10 mouse cellular contexts compared by ENCODE assay signal in genomic region chr19:17355361-17355760, GRCm38 (mm10). TPM values are rescaled to one million over a fixed set of nuclear protein-coding genes. Genes with fewer than 3 reads are reported as not detected.
DNase-seq lines count a peak whose midpoint lies in the region; ATAC-seq and TF ChIP-seq lines count a peak whose summit lies in the region.
"Had no signal": no experiment of that assay in that cellular context is flagged by ENCODE, and none has a peak within 500 bp of the region (broad histone marks: within the 10 kb centered on the region; RNA-seq: fewer than 3 reads in every experiment).

No protein-coding gene starts in this region.

- H3K4me2 ChIP-seq in liver, embryonic 12.5 days, result peak overlapping the region; percentile 86
- peak overlapping the region; percentile 96 for H3K4me2 ChIP-seq in stomach, embryonic 16.5 days (ENCODE audit: low read depth, low read length)

- peak overlapping the region; percentile 22 for H3K4me3 ChIP-seq in heart, adult 2 months
- H3K4me3 ChIP-seq in liver, embryonic 12.5 days, result peak overlapping the region; percentile 89
- H3K4me3 ChIP-seq in stomach, embryonic 16.5 days (replicated peaks; ENCODE audit: low read length), result peak overlapping the region; percentile 59

- intact Hi-C loops in heart, adult 2 months (cut with DNase I), result no loop called here
- intact Hi-C loops in heart, postnatal 36 days (cut with DNase I), result loop anchor here (5.0 kb wide), 1 partner anchor 133 kb away; no protein-coding TSS in a partner anchor

- TF ChIP-seq EP300 in heart, adult 2 months (IDR thresholded peaks at IDR 0.05; ENCODE audit: insufficient read depth, low read depth, low read length), result no peak

- ATAC-seq in liver, embryonic 12.5 days, result no peak
- ATAC-seq in stomach, embryonic 16.5 days (ENCODE audit: insufficient read depth, low FRiP score), result no peak

- H3K9ac ChIP-seq in heart, adult 2 months (ENCODE audit: low read depth, low read length), result no peak overlapping the region
- H3K9ac ChIP-seq in liver, embryonic 12.5 days, result peak overlapping the region; percentile 95
- no peak overlapping the region for H3K9ac ChIP-seq in stomach, embryonic 16.5 days (ENCODE audit: low read length)

- H3K4me1 ChIP-seq in heart, adult 2 months (ENCODE audit: control insufficient read depth, insufficient read depth, low read length), result peaks cover 2% of the 10 kb centered on the region; the same call in 1 of the 2 replicates
- H3K4me1 ChIP-seq in liver, embryonic 12.5 days, result peaks cover 79% of the 10 kb centered on the region
- peaks cover 8% of the 10 kb centered on the region for H3K4me1 ChIP-seq in stomach, embryonic 16.5 days (ENCODE audit: control insufficient read depth, insufficient read depth, low read length)

- no peak for TF ChIP-seq POLR2A in heart, adult 2 months (IDR thresholded peaks at IDR 0.05; ENCODE audit: insufficient read depth, low read depth, low read length)

- H3K9me3 ChIP-seq in liver, embryonic 12.5 days (replicated peaks), result no peaks in the 10 kb centered on the region
- H3K9me3 ChIP-seq in stomach, embryonic 16.5 days (replicated peaks; ENCODE audit: control insufficient read depth, low read length), result no peaks in the 10 kb centered on the region

- WGBS in heart, adult 2 months, result 37% methylated on average over 4 of the region's 4 CpGs
- WGBS in liver, embryonic 12.5 days (ENCODE audit: insufficient replicate concordance), result 11% methylated on average over 4 of the region's 4 CpGs
- 38% methylated on average over 4 of the region's 4 CpGs for WGBS in stomach, embryonic 16.5 days

- no peaks in the 10 kb centered on the region for H3K79me2 ChIP-seq in heart, adult 2 months (replicated peaks; ENCODE audit: control insufficient read depth, insufficient read depth, low read length)

- no peaks in the 10 kb centered on the region for H3K27me3 ChIP-seq in heart, adult 2 months (ENCODE audit: control insufficient read depth, insufficient read depth, low read length)
- H3K27me3 ChIP-seq in liver, embryonic 12.5 days (replicated peaks), result no peaks in the 10 kb centered on the region
- H3K27me3 ChIP-seq in stomach, embryonic 16.5 days (ENCODE audit: control insufficient read depth, insufficient read depth, low read length), result peaks cover 4% of the 10 kb centered on the region; the same call in 1 of the 2 replicates

- no peaks in the 10 kb centered on the region for H3K36me3 ChIP-seq in heart, adult 2 months (ENCODE audit: control insufficient read depth, insufficient read depth, low read length)
- H3K36me3 ChIP-seq in liver, embryonic 12.5 days, result peaks cover 40% of the 10 kb centered on the region
- H3K36me3 ChIP-seq in stomach, embryonic 16.5 days (ENCODE audit: control insufficient read depth, insufficient read depth, low read length), result no peaks in the 10 kb centered on the region

- peak overlapping the region; percentile 38; the same call in 1 of the 2 replicates for H3K27ac ChIP-seq in heart, adult 2 months
- peak overlapping the region; percentile 94 for H3K27ac ChIP-seq in liver, embryonic 12.5 days
- H3K27ac ChIP-seq in stomach, embryonic 16.5 days (ENCODE audit: low read length), result no peak overlapping the region

- no peak for TF ChIP-seq CTCF in heart, adult 2 months (IDR thresholded peaks at IDR 0.05)

- DNase-seq in heart, adult 2 months, result peak in 1 of 2 experiments; percentile 9
- no peak for DNase-seq in heart, postnatal 36 days
- peak; percentile 20 for DNase-seq in retina, postnatal 1 day
- no peak for DNase-seq in retina, embryonic 14.5 days (ENCODE audit: low spot score)
- no peak for DNase-seq in c-Kit-positive CD71-positive TER-119-positive erythroid progenitor cells, embryonic 14.5 days (ENCODE audit: low spot score)
- DNase-seq in adipocyte (ENCODE audit: low spot score), result no peak
- DNase-seq: cerebellum, adult 11-12 months; thymus, adult 2 months had no signal

RNA-seq across cellular contexts. Expression of gene Gcnt1, which starts 17.3 kb away (rescaled TPM):
- 10 to 100 TPM; 10.8 to 12.1 TPM for total RNA-seq in heart, adult 2 months (2021)
- 1.1 and 2.2 TPM in 2 replicates for polyA plus RNA-seq in heart, adult 2 months (2012; rRNA removed)
- 10 to 100 TPM; 13.2 to 17.8 TPM for total RNA-seq in heart, postnatal 36 days (2021)
- 25.2 and 25.9 TPM in 2 replicates for polyA plus RNA-seq in liver, embryonic 12.5 days (2016; fragmentation: Nextera tagmentation; extraction: Ambion mirVana)
- polyA plus RNA-seq in stomach, embryonic 16.5 days (2015; fragmentation: Nextera tagmentation; extraction: Ambion mirVana), result 7.8 and 8.1 TPM in 2 replicates

RNA-seq across cellular contexts. Expression of gene Rfk, which starts 38.5 kb away (rescaled TPM):
- total RNA-seq in heart, adult 2 months (2021), result 10 to 100 TPM; 73.6 to 74.9 TPM
- 50.6 and 72.3 TPM in 2 replicates for polyA plus RNA-seq in heart, adult 2 months (2012; rRNA removed)
- 10 to 100 TPM; 66.1 to 74.6 TPM for total RNA-seq in heart, postnatal 36 days (2021)
- polyA plus RNA-seq in liver, embryonic 12.5 days (2016; fragmentation: Nextera tagmentation; extraction: Ambion mirVana), result 79.8 and 85.5 TPM in 2 replicates
- polyA plus RNA-seq in stomach, embryonic 16.5 days (2015; fragmentation: Nextera tagmentation; extraction: Ambion mirVana), result 64.5 and 65.4 TPM in 2 replicates

Comparison
In these comparisons a context has a peak if more than half of its experiments do, and no peak if none do; other contexts are left out.
1. H3K4me3 ChIP-seq: peak in every context shown above with its lines; median percentile 89 in liver, embryonic 12.5 days; 59 in stomach, embryonic 16.5 days; 22 in heart, adult 2 months.